Mouse (Mus musculus) testis, postnatal 10 days (tissue): ENCODE measurements around the gene Dusp3.
"Not testable (repeated sequence)": the region's sequence is repeated elsewhere in the genome, so short reads cannot be mapped to it uniquely, and the experiment has no call there.

Source experiments
- DNase-seq: peaks from one replicate; pipeline ENCODE4 v3.0.0; 2021; ENCODE audit warnings: low spot score

Gene Dusp3

GRCm38 (mm10) chr11:102010140-102010539 is 23.3 kb upstream of the Dusp3 start:
- no peak for DNase-seq

- DNase-seq = no peak
These were observed 22.3 kb upstream of the Dusp3 start for GRCm38 (mm10) chr11:102008954-102009637.

- no peak for DNase-seq
These were observed 21.6 kb upstream of the Dusp3 start for GRCm38 (mm10) chr11:102008372-102008771.

GRCm38 (mm10) chr11:102006688-102007087 is 19.9 kb upstream of the Dusp3 start:
- peak; percentile 58 for DNase-seq

GRCm38 (mm10) chr11:102006271-102006670 is 19.5 kb upstream of the Dusp3 start:
- DNase-seq = no peak

DNA sequence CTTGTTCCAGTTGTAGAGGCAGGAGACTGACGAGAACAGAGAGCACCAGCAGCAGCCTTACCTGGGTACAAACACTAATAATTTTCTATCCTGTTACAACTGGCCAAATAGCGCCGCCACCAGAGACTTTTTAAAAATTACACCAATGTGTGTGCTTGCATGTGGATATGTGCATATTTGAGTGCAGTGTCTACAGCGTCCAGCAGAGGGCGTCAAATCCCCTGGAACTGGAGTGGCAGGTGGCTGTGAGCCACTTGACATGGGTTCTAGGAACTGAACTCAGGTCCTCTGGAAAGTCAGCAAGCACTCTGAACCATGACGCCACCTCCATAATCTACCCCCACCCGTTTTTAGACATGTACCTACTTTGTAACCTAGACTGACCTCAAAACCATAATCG is 17.4 kb upstream of the Dusp3 start:
- DNase-seq = peak; percentile 69

- DNase-seq = no peak
These were observed 12.7 kb upstream of the Dusp3 start for GRCm38 (mm10) chr11:101999466-101999865.

- no peak for DNase-seq
These were observed 11.4 kb upstream of the Dusp3 start for GRCm38 (mm10) chr11:101998258-101998657.

DNA sequence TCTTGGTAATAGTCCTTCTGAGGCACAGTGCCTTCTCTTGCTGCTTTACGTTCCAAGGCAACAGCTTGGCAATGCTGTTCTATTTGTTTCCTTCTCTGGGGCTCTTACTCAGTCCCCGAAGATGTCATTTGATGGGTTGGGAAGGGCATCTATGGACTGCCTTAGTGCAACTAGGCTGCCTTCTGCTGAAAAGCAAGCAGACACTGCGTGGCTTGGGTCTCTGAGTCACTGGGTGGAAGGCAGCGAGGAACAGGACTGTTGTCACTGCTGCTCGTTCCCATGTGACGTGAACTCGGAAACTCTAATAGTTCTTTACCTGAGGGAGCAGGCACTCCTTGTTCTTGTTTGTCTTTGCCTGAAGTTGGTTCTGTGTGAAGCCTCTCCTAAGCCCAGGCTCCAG is 9.1 kb upstream of the Dusp3 start:
- no peak for DNase-seq

DNA sequence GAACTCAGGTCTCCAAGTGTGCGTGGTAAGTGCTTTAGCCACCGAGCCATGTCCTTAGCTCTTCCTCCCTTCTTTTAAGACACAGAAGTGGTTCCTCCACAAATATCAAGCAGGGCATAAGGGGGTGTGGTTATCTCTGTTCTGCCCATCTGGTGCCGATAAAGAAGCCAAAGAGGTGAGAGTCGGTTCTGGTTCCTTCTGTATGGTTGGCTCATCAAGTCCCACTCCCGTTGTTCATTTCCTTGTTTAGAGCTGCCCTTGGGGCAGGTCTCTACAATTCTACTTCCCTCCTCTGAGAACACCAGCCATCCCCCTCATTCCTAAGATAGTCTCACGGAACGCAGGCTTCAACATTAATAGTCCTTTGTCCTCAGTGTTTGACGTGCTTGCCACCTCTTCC is 7.3 kb upstream of the Dusp3 start:
- no peak for DNase-seq

DNA sequence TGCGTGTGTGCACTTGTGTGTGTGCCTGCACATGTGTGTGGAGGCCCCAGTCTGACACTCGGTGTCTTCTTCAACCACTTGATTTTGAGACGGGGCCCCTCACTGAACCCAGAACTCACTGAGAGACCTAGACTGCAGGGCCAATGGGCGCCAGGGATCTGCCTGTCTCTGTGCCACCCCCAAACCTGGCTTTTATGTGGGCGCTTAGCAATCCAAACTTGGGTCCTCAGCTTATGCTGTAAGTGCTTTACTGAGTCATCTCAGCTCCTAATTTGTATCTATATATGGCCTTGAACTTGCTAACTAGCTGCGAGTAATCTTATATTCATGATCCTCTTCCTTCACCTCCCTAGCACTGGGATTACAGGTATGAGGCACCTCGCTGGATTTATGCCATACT is 5.6 kb upstream of the Dusp3 start:
- no peak for DNase-seq

DNA sequence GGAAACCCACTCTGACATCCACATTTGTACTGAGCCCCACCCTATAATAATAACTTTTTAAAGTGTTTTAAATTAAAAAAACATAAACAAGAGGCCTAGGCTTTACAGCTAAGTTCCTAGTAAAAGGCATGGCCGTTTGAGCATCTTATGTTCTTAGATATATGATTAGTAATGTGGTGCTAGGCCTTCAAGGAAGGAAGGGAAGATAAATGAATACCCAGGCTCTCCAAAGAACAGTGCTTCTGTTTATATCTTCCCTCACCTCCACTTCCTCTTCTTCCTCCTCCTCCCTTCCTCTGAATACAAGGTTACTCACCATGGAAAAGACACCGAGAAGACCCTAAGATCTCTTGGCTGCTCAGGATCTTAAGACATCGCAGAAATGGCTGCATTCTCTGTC is 5.0 kb upstream of the Dusp3 start:
- DNase-seq = no peak

DNA sequence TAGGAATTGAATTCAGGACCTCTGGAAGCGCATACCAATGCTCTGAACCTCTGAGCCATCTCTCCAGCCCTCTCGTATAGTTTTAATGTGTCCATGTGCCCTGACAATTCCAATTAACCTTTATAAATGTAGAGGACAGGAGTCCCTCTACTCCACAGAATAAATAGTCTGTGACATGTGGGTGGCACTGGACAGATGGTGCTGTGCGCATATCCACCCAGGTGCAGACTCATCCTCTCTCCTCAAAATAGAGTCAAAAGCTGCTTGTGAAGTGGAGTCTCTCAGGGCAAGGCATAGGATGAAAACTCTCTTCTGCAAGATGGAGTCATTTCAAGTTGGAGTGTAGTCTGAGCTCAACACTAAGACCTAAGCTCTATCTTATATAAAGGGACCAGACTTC is 3.4 kb upstream of the Dusp3 start:
- no peak for DNase-seq

GRCm38 (mm10) chr11:101985990-101986389 is 823 bp downstream of the Dusp3 start:
- DNase-seq = peak; percentile 88

GRCm38 (mm10) chr11:101985450-101985849 is 1.4 kb downstream of the Dusp3 start:
- not testable (repeated sequence) for DNase-seq

- peak; percentile 91 for DNase-seq
These were observed 2.5 kb downstream of the Dusp3 start, which contains the start of gene Cfap97d1 for GRCm38 (mm10) chr11:101984054-101985025. Gene Cfap97d1, plus strand, starts transcription at chr11:101984279.

DNA sequence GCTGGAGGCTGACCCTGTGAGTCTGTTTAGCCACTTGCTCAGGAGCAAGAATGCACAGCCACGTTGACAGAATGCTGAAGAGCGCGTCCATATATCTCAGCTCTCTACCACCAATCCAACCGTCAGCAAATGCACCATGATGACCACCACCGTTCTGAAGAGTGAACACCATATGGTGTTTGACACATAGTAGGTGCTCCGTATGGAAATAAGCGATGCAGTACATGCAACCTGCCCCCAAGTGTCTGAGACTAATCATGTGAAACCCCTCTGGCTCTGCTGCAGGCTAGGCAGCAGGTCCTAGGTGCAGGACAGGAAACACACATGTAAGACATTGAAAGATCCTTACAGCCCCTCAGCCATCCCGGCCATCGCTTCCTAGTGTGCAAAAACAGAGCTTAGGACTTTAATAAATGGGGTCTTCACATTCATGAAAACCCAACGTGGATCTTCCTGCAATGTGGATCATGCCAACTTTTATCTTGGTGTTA is 3.3 kb downstream of the Dusp3 start:
- DNase-seq = no peak

DNA sequence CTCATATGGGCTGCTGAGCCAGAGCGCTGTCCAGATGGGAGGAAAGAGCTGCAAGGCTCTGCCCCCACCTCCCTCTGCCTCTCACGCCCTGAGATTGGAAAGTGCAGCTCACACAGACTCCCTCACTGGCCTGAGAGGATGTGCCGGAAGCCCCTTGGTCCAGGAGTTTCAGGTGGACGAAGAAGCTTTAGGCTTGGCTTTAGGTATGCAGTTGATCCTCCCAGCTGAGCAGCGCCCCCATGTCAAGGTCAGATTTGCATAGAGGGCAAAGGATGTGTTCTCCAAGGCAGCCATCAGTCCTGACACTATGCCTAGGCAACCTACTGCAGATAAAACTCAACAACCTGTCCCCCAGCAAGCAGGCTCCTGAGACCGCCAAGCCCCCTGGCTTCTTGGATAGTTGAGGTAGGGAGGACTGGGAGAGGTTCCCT is 3.8 kb downstream of the Dusp3 start:
- DNase-seq = no peak

DNA sequence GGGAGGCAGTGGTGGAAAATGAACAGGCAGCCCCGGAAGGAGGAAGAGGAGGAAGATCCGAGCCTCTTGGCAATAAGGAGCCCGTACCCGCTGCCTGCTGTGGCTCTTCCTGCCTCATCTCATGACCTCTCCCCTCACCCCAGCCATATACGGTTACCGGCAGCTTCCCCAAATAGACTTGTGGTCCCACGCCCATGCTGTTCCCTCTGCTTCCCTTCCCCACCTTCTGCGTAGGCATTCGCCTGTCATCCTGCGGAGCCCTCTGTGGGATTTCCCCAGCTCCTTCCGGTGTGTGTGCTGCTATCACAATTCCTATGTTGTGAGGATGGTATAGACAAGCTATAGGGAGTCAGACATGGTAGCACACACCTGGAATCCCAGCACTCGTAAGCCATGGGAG is 5.0 kb downstream of the Dusp3 start:
- no peak for DNase-seq

- no peak for DNase-seq
These were observed 6.1 kb downstream of the Dusp3 start for GRCm38 (mm10) chr11:101980603-101981157.

DNA sequence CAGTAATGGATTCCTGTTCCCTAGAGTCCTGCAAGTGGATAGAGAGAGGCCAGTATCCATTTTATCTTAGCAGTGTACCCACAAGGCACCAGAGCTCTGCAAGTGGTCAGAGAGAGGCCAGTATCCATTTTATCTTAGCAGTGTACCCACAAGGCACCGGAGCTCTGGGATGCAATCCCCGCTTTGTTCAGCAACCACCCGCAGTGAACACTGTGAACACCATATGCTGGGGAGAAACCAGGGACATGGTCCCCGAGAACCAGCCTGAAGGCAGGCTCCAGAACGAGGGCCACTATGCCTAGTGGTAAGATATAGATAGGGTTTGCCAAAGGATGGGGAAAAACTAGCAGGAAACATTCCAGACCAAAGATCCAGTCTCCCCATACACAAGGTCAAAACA is 7.7 kb downstream of the Dusp3 start:
- no peak for DNase-seq

GRCm38 (mm10) chr11:101976949-101977348 is 9.9 kb downstream of the Dusp3 start:
- DNase-seq = no peak

- DNase-seq = peak; percentile 68
These were observed 11.9 kb downstream of the Dusp3 start for GRCm38 (mm10) chr11:101974923-101975322.
